Mouse (Mus musculus): ENCODE data around the gene Smg6.

Smg6 gene

GRCm38 (mm10) chr11:74925577-74926387 lies at the start of gene Smg6, which contains the start of gene Srr:
Gene Smg6, plus strand, starts transcription at chr11:74925823.
Gene Srr, minus strand, starts transcription at chr11:74925948.
- in situ Hi-C loops (cut with MboI; ENCODE audit: low pct_unique_long_range_greater_than_20kb in 1 of 2, low sequenced_read_pairs in 2 of 2, unreplicated experiment in 1 of 2), result no loop called here

DNA sequence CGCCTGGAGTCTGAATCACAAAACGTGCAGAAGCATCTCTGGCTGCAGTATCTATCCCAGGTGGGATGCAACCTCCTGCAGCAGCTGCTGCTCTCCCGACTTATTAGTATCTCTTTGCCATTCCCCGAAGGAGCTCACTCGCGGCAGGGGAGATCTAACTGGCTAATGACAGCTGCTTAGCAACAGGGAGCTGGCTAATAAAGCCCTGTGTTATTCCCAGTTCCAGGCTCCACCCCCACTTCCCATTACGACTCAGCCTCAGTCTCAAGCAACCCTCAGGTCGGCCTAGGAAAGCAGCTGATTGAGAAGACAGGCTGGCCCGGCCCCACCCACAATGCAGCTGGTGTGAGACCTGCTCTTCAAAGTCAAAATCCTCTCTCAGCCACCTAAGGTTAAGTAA lies 48.8 kb upstream of the Smg6 start:
- in situ Hi-C loops (cut with MboI; ENCODE audit: low pct_unique_long_range_greater_than_20kb in 1 of 2, low sequenced_read_pairs in 2 of 2, unreplicated experiment in 1 of 2), result no loop called here

GRCm38 (mm10) chr11:74880999-74881398 lies 44.6 kb upstream of the Smg6 start:
- in situ Hi-C loops (cut with MboI; ENCODE audit: low pct_unique_long_range_greater_than_20kb in 1 of 2, low sequenced_read_pairs in 2 of 2, unreplicated experiment in 1 of 2), result no loop called here

GRCm38 (mm10) chr11:74881979-74882378 lies 43.6 kb upstream of the Smg6 start:
- in situ Hi-C loops (cut with MboI; ENCODE audit: low pct_unique_long_range_greater_than_20kb in 1 of 2, low sequenced_read_pairs in 2 of 2, unreplicated experiment in 1 of 2), result no loop called here

- in situ Hi-C loops (cut with MboI; ENCODE audit: low pct_unique_long_range_greater_than_20kb in 1 of 2, low sequenced_read_pairs in 2 of 2, unreplicated experiment in 1 of 2), result no loop called here
Observed at GRCm38 (mm10) chr11:74883098-74883497, 42.5 kb upstream of the Smg6 start.

- in situ Hi-C loops (cut with MboI; ENCODE audit: low pct_unique_long_range_greater_than_20kb in 1 of 2, low sequenced_read_pairs in 2 of 2, unreplicated experiment in 1 of 2), result no loop called here
Observed at GRCm38 (mm10) chr11:74894619-74895018, 31.0 kb upstream of the Smg6 start.

DNA sequence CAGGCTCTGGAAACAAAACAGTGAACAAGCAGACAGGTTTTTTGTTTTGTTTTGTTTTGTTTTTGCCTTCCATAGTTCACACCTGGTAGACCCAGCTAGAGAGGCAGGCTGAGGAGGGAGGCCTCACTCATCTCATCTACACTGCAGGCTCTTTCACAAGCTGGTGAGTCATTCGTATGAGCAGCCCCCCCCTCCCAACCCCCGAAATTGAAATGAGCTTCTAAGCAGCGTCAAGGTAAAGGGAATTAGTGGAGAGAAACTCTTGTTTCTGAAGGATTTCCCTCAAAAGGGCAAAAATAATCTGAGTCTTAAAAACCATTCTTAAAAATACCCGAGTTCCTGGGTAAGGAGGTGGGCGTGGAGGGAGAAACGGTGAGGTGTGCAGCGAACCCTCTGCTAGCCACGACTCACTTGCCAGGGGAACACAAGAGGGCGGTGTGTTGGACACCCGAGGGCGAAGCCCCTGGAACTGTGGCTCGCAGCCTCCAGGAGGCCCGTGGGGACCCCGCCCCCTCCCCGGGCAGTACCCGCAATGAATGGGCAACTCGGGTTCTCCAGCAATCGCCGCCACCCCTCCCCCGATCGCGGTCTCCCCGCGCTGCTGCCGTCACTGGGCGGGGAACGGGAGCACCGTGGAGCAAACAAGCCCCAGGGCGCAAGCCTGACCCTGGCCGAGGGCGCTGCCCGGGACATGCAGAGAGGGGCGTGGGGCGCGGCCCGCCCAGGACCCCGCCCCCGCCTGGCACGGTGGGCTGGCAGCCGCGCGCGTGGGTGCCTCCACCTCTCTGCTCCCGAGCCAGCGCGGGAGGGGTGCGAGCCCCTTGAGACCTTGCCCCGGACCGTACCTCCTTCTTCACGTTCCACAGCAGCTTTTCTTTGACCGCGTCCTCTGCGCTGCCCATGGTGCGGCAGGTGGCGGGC lies 29.4 kb upstream of the Smg6 start:
- in situ Hi-C loops (cut with MboI; ENCODE audit: low pct_unique_long_range_greater_than_20kb in 1 of 2, low sequenced_read_pairs in 2 of 2, unreplicated experiment in 1 of 2), result no loop called here

DNA sequence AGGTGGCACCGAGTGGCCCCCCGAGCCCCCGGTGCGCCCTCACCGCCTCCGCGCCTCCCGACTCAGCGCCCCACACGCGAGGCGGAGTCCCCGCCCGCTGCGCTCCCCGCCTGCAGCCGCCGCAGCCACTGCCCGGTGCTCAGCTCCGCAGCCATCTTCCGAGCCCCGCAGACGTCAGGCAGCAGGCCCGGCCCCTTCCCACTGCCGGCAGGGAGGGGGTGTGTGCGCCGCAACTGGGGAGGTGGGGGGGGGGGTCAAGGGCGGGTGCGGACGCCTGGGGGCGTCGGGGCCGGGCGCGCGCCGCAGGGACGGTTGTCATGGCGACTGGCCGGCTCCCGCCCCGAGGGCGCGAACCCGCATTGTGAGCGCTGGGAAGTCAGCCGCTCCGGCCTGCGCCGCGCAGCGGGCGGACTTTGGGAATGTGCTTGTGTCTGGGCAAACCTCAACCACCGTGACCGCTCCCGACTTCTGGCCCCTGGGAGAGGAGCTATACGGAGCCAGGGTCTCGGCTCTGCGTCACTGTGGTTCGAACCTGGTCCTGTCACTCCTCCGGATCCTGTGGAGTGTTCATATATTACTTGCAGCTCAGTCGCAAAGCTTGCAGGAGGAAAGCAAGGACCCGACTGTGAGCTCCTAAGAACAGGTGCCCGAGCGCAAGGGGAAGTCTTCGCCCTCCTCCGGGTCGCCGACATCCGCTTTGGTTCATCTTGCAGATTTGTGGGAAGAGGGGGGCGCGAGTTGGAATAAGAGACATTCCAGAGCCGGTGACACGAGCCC lies 28.5 kb upstream of the Smg6 start, which contains the start of gene Sgsm2:
Sgsm2 (minus strand) TSS at position 160 of the 777 bp plus-strand sequence.
- in situ Hi-C loops (cut with MboI; ENCODE audit: low pct_unique_long_range_greater_than_20kb in 1 of 2, low sequenced_read_pairs in 2 of 2, unreplicated experiment in 1 of 2), result no loop called here

DNA sequence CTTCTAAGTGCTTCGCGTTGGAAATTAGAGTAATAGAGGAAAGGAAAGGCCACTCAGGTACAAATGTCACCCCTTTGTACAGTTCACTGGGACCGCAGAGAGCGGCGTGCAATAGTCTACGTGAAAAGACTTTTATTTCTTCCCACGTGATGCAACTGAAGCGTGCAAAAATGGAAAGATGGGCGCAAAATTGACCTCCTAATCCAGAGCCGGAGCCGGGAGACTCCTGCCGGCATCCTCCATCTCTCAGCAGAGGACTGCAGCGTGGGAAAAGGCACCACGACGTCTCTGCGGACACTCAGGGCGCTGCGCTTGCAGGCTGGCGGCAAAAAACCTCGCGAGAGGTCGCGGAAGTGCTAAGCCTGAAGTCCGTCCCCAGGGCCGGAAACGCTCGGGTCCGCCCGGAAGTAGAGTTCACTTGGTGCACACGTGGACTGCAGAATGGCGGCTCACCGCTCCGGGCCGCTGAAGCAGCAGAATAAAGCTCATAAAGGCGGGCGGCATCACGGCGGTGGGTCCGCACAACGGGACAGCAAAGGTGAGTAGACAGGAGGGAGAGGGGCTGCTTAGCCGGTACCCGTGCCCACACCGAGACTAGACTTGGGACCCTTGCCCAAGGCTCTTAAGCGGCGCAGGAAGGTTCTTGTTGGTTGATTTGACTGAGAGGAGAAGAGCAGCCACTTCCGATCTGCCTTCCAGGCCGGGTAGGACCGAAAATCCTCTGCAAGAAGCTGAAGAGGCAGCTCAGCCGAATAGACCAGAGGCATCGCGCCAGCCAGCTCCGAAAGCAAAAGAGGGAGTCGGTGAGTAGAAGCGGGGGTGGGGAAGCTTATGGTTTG lies 27.7 kb upstream of the Smg6 start, which contains the start of gene Tsr1:
Tsr1 (plus strand) TSS at position 394 of the 839 bp plus-strand sequence.
- in situ Hi-C loops (cut with MboI; ENCODE audit: low pct_unique_long_range_greater_than_20kb in 1 of 2, low sequenced_read_pairs in 2 of 2, unreplicated experiment in 1 of 2), result no loop called here

DNA sequence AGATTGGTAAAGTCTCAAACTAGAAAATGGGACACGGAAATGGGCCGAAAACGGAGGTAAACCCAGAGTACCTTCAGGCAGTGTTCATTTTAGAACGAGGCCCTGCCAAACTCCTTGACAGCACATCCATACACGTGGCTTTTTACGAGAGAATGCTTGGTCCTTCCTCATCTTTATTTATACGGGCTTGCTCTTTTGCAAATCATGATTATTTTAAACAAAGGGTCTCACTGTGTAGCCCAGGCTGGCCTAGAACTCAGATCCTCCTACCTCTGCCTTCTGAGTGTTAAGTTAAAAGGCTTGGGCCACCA lies 27.2 kb upstream of the Smg6 start:
- in situ Hi-C loops (cut with MboI; ENCODE audit: low pct_unique_long_range_greater_than_20kb in 1 of 2, low sequenced_read_pairs in 2 of 2, unreplicated experiment in 1 of 2), result no loop called here

- in situ Hi-C loops (cut with MboI; ENCODE audit: low pct_unique_long_range_greater_than_20kb in 1 of 2, low sequenced_read_pairs in 2 of 2, unreplicated experiment in 1 of 2), result no loop called here
Observed at GRCm38 (mm10) chr11:74901555-74901954, 24.1 kb upstream of the Smg6 start.

DNA sequence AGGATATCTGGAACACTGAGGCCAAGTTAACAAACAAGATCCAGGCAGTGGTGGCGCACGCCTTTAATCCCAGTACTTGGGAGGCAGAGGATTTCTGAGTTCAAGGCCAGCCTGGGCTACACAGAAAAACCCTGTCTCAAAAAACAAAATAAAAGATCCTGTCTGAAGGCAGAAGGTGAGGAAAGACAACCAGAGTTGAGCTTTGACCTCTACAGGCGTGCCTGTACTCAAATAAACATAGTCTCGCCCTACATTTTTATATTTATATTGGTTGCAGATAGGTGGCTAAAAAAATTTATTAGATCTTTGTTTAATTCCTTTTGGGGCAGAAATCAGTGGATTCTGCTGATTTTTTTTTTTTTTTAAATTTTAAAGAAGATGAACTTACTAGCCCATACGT lies 23.2 kb upstream of the Smg6 start:
- in situ Hi-C loops (cut with MboI; ENCODE audit: low pct_unique_long_range_greater_than_20kb in 1 of 2, low sequenced_read_pairs in 2 of 2, unreplicated experiment in 1 of 2), result no loop called here

- in situ Hi-C loops (cut with MboI; ENCODE audit: low pct_unique_long_range_greater_than_20kb in 1 of 2, low sequenced_read_pairs in 2 of 2, unreplicated experiment in 1 of 2), result no loop called here
Observed at GRCm38 (mm10) chr11:74907850-74908249, 17.8 kb upstream of the Smg6 start.

DNA sequence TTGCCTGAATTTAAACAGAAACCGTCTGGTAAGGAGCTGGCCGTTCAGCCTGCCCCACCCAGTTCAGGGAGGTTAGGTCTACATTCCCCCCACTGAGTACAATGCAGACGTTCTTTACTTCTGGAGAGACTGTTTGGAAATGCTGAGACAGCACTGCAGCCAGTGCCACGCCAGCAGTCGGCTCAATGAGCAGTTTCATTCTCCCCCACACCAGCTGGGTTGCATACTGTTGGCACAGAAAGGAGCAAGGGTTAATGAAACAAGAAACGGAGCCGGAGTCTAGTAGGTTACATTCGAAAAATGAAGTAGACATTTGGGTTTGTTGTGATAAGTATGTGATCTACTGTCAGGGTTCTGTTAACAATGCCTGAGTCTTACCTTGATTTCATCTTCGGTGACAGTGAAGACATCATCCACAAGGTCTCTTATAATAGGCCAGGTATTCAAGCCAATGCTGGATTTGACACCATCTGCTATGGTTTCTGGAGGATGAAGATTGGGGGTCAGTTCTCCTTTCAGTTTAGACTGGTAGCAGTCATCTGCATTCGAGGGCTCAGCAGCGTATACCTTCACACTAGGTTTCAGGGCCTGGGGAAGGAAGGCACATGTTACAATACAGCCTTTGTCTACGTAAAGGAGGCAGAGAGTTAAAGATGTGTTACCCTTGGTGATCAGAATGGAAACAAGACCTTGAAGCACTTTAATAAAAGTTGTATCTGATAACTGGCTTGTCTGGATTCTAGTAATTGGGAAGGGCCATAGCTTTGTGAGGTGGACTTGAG lies 16.8 kb upstream of the Smg6 start:
- in situ Hi-C loops (cut with MboI; ENCODE audit: low pct_unique_long_range_greater_than_20kb in 1 of 2, low sequenced_read_pairs in 2 of 2, unreplicated experiment in 1 of 2), result no loop called here

DNA sequence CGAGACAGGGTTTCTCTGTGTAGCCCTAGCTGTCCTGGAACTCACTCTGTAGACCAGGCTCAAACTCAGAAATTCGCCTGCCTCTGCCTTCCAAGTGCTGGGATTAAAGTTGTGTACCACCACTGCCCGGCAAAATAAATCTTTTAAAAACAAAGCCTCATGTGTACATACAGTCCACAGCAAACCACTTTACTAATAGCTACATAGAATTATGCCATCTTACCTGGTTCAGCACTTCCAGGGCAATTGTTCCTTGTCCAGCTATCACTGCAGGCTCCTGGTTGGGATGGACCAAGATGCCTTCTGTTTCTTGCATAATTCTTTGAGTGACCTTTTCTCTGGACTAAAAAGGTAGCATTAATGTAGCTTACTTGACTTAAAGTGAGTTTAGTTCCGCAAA lies 15.6 kb upstream of the Smg6 start:
- in situ Hi-C loops (cut with MboI; ENCODE audit: low pct_unique_long_range_greater_than_20kb in 1 of 2, low sequenced_read_pairs in 2 of 2, unreplicated experiment in 1 of 2), result no loop called here

- in situ Hi-C loops (cut with MboI; ENCODE audit: low pct_unique_long_range_greater_than_20kb in 1 of 2, low sequenced_read_pairs in 2 of 2, unreplicated experiment in 1 of 2), result no loop called here
Observed at GRCm38 (mm10) chr11:74912492-74912891, 13.1 kb upstream of the Smg6 start.

- in situ Hi-C loops (cut with MboI; ENCODE audit: low pct_unique_long_range_greater_than_20kb in 1 of 2, low sequenced_read_pairs in 2 of 2, unreplicated experiment in 1 of 2), result no loop called here
Observed at GRCm38 (mm10) chr11:74919249-74919648, 6.4 kb upstream of the Smg6 start.

Measured in mouse embryonic stem cell (cell line).